Mouse (Mus musculus): ENCODE measurements around the gene Crisp2. TPM values are rescaled to one million over a fixed set of nuclear protein-coding genes. Genes with fewer than 3 reads are reported as not detected.
A peak's percentile ranks its signal among the peaks of the same experiment; 100 is the strongest.

Gene Crisp2
- total and polyA plus RNA-seq, 3 experiments: 1.2 to 1.4 TPM; not detected in 1

DNA sequence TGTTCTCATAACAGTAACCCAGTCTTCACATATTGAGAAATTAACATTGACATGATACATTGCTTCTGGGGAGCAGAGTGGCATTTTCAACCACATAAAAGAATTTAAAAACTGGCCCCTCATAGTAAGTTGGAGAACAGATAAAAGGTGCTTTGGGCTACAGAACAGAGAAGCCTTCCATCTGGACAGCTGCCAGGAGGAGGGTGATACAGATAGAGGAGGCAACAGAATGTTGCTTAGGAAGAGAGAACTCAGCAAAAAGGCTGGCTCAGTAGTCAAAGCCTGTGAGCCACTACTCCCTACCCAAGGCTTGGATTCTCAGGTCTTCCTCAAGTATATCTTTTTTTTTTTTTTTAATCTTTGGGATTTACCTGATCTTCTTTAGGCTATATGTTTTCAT lies 48.3 kb upstream of the Crisp2 start (continued):
- 0 out of 2 replicates have a peak, but pooled peaks have one; percentile 42 for TF ChIP-seq TCF12 (IDR thresholded peaks at IDR 0.05; ENCODE audit: low read depth, low read length)
- TF ChIP-seq GATA1 (IDR thresholded peaks at IDR 0.05; ENCODE audit: low read depth, low read length): peak; percentile 51; the same call in 1 of the 2 replicates
- no peak for TF ChIP-seq ZKSCAN1 (IDR thresholded peaks at IDR 0.05; ENCODE audit: low read depth, low read length)
- no peak for TF ChIP-seq MEF2A (IDR thresholded peaks at IDR 0.05; ENCODE audit: extremely low read depth, insufficient replicate concordance, low read depth, low read length, poor library complexity, severe bottlenecking)
- no peak; the same call in 1 of the 2 replicates for TF ChIP-seq RAD21 (IDR thresholded peaks at IDR 0.05; ENCODE audit: low read depth, low read length)
- no peak for TF ChIP-seq HCFC1 (IDR thresholded peaks at IDR 0.05; ENCODE audit: low read depth, low read length)
- TF ChIP-seq TAL1 (IDR thresholded peaks at IDR 0.05; ENCODE audit: low read length): no peak
- TF ChIP-seq UBTF (IDR thresholded peaks at IDR 0.05; ENCODE audit: borderline replicate concordance, insufficient read depth, low read depth, low read length): no peak
- TF ChIP-seq POLR2AphosphoS2 (IDR thresholded peaks at IDR 0.05; ENCODE audit: low read length): no peak
- TF ChIP-seq ZNF384 (IDR thresholded peaks at IDR 0.05; ENCODE audit: low read depth, low read length): no peak
- TF ChIP-seq USF2 (IDR thresholded peaks at IDR 0.05; ENCODE audit: borderline replicate concordance in 1 of 2, insufficient read depth in 1 of 2, low read depth in 1 of 2, low read length in 2 of 2): no peak
- TF ChIP-seq POLR2A (IDR thresholded peaks at IDR 0.05; ENCODE audit: control insufficient read depth in 1 of 2, insufficient read depth in 1 of 2, low read depth in 1 of 2, low read length in 2 of 2, poor library complexity in 1 of 2): no peak
- TF ChIP-seq SIN3A (IDR thresholded peaks at IDR 0.05; ENCODE audit: low read length): 0 out of 2 replicates have a peak, but pooled peaks have one; percentile 26
- peak; percentile 55; the same call in 1 of the 2 replicates for TF ChIP-seq ETS1 (IDR thresholded peaks at IDR 0.05; ENCODE audit: low read depth, low read length)
- no peak for TF ChIP-seq ELF1 (IDR thresholded peaks at IDR 0.05; ENCODE audit: low read depth, low read length)

DNA sequence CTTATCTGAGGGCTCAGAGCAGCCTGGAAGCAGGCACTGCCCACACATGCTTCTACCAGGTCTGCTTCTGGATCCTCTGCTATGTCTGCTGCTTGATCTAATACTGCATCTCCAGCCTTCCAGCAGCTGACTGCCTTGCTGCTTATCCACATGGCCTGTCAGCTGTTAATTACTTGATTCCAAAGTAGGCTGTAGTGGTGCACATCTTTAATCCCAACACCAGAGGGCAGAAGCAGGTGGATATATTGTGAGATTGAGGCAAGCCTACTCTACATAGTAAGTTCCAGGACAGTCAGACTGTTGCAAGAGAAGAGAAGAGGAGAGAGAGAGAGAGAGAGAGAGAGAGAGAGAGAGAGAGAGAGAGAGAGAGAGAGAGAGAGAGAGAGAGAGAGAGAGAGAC lies 30.5 kb upstream of the Crisp2 start:
- H3K36me3 ChIP-seq (ENCODE audit: control insufficient read depth in 1 of 2, insufficient read depth in 2 of 2, low read length in 2 of 2): peaks cover 0 to 2% of the 10 kb centered on the region in 2 experiments; a peak in 1 of 4 replicates
- H3K27ac ChIP-seq (ENCODE audit: control insufficient read depth, low read depth, low read length): no peak overlapping the region
- H3K4me1 ChIP-seq (ENCODE audit: control insufficient read depth in 1 of 2, insufficient read depth in 2 of 2, low read length in 2 of 2): no peaks in the 10 kb centered on the region; a peak in 1 of 4 replicates
- no peak overlapping the region for H3K9ac ChIP-seq (ENCODE audit: control insufficient read depth, low read depth, low read length, poor library complexity, severe bottlenecking)
- no peaks in the 10 kb centered on the region for H3K27me3 ChIP-seq (ENCODE audit: control insufficient read depth in 1 of 2, insufficient read depth in 2 of 2, low read length in 2 of 2)
- DNase-seq (ENCODE audit: low read depth, low spot score): peak; percentile 70
- TF ChIP-seq USF2 (IDR thresholded peaks at IDR 0.05; ENCODE audit: borderline replicate concordance in 1 of 2, insufficient read depth in 1 of 2, low read depth in 1 of 2, low read length in 2 of 2) (no peak), CTCF (IDR thresholded peaks at IDR 0.05 in 2 of 3, conservative IDR thresholded peaks at IDR 0.05 in 1 of 3; ENCODE audit: control insufficient read depth in 1 of 3, insufficient read depth in 1 of 3, low read depth in 2 of 3, low read length in 3 of 3, poor library complexity in 1 of 3, severe bottlenecking in 1 of 3) (peak in 2 of 3 experiments; percentile 40 to 82; a peak in 4 of 6 replicates), MXI1 (IDR thresholded peaks at IDR 0.05; ENCODE audit: low read depth, low read length) (0 out of 2 replicates have a peak, but pooled peaks have one; percentile 18), SIN3A (IDR thresholded peaks at IDR 0.05; ENCODE audit: low read length) (peak; percentile 35; the same call in 1 of the 2 replicates), ZC3H11A (IDR thresholded peaks at IDR 0.05; ENCODE audit: low read depth, low read length) (peak; percentile 84), SMC3 (IDR thresholded peaks at IDR 0.05; ENCODE audit: low read depth, low read length) (peak; percentile 97), RAD21 (IDR thresholded peaks at IDR 0.05; ENCODE audit: low read depth, low read length) (peak; percentile 76), CHD2 (IDR thresholded peaks at IDR 0.05; ENCODE audit: low read length) (no peak), ETS1 (IDR thresholded peaks at IDR 0.05; ENCODE audit: low read depth, low read length) (peak; percentile 40; the same call in 1 of the 2 replicates)
- H3K9me3 ChIP-seq (replicated peaks; ENCODE audit: insufficient read depth, low read length): no peaks in the 10 kb centered on the region
- no peak overlapping the region for H3K4me3 ChIP-seq (ENCODE audit: control insufficient read depth in 1 of 2, insufficient read depth in 1 of 2, low read depth in 2 of 2, low read length in 2 of 2)
- no peaks in the 10 kb centered on the region for H3K79me2 ChIP-seq (ENCODE audit: control insufficient read depth, insufficient read depth, low read length, poor library complexity)
